Mouse (Mus musculus) testis, adult 2 months (tissue): ENCODE measurements at regions not wholly inside any gene's neighbourhood (a gene's known extent, or its start where the extent isn't known, plus 50 kb on each side); places are given as distances from the start of the nearest gene placed in this dataset.

ENCODE experiments used
- H3K27ac ChIP-seq: fragments of 200-500 bp; 2 replicates; pipeline ENCODE4 v1.5.1; 2012; ENCODE audit warnings: low read depth, low read length; ENCODE audit not compliant: control insufficient read depth, insufficient read depth
- H3K27me3 ChIP-seq: fragments of 200-500 bp; 2 replicates; pipeline ENCODE4 v1.6.1; 2012; ENCODE audit warnings: mild to moderate bottlenecking, low read length, moderate library complexity; ENCODE audit not compliant: control insufficient read depth, insufficient read depth
- H3K36me3 ChIP-seq: fragments of 200-500 bp; 2 replicates; pipeline ENCODE4 v1.6.1; 2012; ENCODE audit warnings: mild to moderate bottlenecking, low read length; ENCODE audit not compliant: control insufficient read depth, insufficient read depth
- H3K4me1 ChIP-seq: fragments of 200-500 bp; 2 replicates; pipeline ENCODE4 v1.6.1; 2012; ENCODE audit warnings: low read length; ENCODE audit not compliant: control insufficient read depth, insufficient read depth
- H3K4me3 ChIP-seq: fragments of 200-500 bp; 2 replicates; pipeline ENCODE4 v1.5.1; 2012; ENCODE audit warnings: low read depth, mild to moderate bottlenecking, low read length, moderate library complexity, mixed read lengths; ENCODE audit not compliant: control insufficient read depth
- CTCF ChIP-seq: fragments of 200-500 bp; IDR thresholded peaks from 2 replicates; pipeline ENCODE4 v1.5.1; 2012; ENCODE audit warnings: low read depth, mild to moderate bottlenecking, inconsistent platforms, low read length, moderate library complexity; ENCODE audit not compliant: control insufficient read depth, insufficient read depth, insufficient replicate concordance
- POLR2A ChIP-seq: fragments of 200-500 bp; IDR thresholded peaks from 2 replicates; pipeline ENCODE4 v1.6.1; 2012; ENCODE audit warnings: low read depth, mild to moderate bottlenecking, inconsistent platforms, low read length, moderate library complexity; ENCODE audit not compliant: control insufficient read depth

DNA sequence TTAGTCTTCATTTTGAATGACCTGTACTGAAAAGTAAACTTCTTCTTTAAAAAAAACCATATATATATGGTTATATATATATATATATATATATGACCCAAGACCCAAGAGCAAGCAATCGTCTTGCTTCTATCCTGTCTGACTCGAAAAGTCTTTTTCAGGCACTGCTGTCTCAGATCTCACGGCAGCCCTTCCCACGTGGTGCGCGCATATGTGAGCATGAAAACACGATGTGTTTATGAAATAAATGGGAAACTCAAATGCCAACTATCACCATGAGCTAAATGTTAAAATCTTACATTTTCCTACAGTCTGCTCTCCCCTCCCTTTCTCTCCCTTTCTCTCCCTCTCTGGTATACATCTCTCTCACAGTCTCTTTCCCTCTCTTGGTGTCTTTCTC, 1625.4 kb upstream of the Gm6569 start:
- Histone ChIP-seq H3K27ac (no peak overlapping the region), H3K36me3 (no peaks in the 10 kb centered on the region)
- TF ChIP-seq CTCF (no peak), POLR2A (no peak)

DNA sequence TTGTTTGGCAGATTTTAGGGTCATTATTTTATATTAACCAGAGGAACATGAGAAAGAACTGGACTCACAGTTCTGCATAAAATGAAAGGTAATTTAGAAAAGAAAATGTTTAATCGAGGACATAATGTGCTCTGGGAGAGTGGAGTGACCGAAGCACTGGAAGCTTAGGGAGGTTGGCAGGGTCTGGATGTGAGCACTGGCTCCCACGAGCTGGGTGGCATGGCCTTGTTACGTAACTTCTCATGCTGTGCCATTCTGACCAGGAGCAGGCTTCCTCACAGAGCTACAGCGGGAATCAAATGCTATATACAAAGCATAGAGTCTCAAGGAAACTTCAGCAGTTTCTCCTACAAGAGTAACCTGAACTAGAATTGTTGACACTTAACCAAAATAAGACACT, 1616.6 kb upstream of the Gm6569 start:
- Histone ChIP-seq H3K4me1 (no peaks in the 10 kb centered on the region), H3K27me3 (no peaks in the 10 kb centered on the region), H3K4me3 (no peak overlapping the region), H3K36me3 (no peaks in the 10 kb centered on the region), H3K27ac (no peak overlapping the region)
- TF ChIP-seq POLR2A, result no peak
- no peak for TF ChIP-seq CTCF

More for the DNA sequence above, 1625.4 kb upstream of the Gm6569 start:
- Histone ChIP-seq H3K4me3 (no peak overlapping the region), H3K27me3 (no peaks in the 10 kb centered on the region), H3K4me1 (no peaks in the 10 kb centered on the region)

DNA sequence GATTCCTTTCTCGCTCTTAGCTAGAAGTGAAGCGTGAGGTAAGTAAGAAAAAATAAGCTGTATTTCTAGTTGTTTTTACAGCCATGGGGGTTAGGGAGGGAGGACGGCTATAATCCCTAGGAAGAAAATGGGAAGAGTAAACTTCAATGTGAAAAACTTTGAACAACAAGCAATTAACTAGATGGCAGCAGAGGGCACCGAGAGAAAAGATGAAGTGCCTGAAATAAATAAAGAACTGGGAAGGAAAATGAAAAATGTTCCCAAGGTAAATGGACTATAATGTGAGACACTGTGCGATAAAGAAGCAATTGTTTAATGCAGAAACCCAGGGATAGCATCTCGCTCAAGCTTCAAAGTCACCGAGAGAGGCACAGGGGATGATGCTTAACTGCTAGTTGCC, 1614.4 kb upstream of the Gm6569 start:
- H3K27ac ChIP-seq, result no peak overlapping the region
- no peaks in the 10 kb centered on the region for H3K36me3 ChIP-seq
- TF ChIP-seq POLR2A (no peak), CTCF (no peak)
- H3K4me1 ChIP-seq, result no peaks in the 10 kb centered on the region
- H3K27me3 ChIP-seq, result no peaks in the 10 kb centered on the region
- H3K4me3 ChIP-seq, result no peak overlapping the region

DNA sequence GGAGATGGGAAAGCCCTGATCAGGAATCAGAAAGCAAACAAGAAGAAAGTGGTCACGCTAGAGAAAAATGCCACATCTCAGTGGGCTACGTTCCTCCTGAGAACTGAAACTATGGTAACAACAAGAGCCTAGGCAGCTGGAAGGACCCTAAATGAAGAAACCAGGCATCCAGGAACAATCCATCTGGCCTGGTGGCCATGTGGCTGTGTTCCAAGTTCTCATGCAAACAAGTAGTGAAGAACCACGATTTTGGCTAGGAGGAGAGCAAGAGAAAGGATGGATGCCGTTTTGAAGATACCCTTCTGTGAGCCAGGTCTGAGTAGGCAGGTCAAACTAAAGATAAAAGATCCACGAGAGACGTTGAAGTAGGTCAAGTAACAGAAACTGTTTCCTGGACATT, 1613.6 kb upstream of the Gm6569 start:
- H3K4me1 ChIP-seq, result no peaks in the 10 kb centered on the region
- H3K4me3 ChIP-seq, result no peak overlapping the region
- H3K36me3 ChIP-seq, result no peaks in the 10 kb centered on the region
- no peak for TF ChIP-seq POLR2A
- no peaks in the 10 kb centered on the region for H3K27me3 ChIP-seq
- H3K27ac ChIP-seq, result no peak overlapping the region

GRCm38 (mm10) chr15:72232355-72232754, 1602.0 kb upstream of the Gm6569 start:
- TF ChIP-seq POLR2A (no peak), CTCF (no peak)

GRCm38 (mm10) chr15:72264619-72265018, 1569.7 kb upstream of the Gm6569 start:
- no peaks in the 10 kb centered on the region for H3K4me1 ChIP-seq
- H3K4me3 ChIP-seq, result peak overlapping the region; percentile 55
- H3K27me3 ChIP-seq, result no peaks in the 10 kb centered on the region
- no peaks in the 10 kb centered on the region for H3K36me3 ChIP-seq
- no peak overlapping the region for H3K27ac ChIP-seq
- no peak for TF ChIP-seq POLR2A
- no peak for TF ChIP-seq CTCF

More at GRCm38 (mm10) chr15:72232355-72232754, 1602.0 kb upstream of the Gm6569 start:
- no peak overlapping the region for H3K4me3 ChIP-seq
- H3K27ac ChIP-seq, result no peak overlapping the region
- no peaks in the 10 kb centered on the region for H3K4me1 ChIP-seq
- H3K36me3 ChIP-seq, result no peaks in the 10 kb centered on the region
- no peaks in the 10 kb centered on the region for H3K27me3 ChIP-seq

GRCm38 (mm10) chr15:72283846-72284245, 1550.5 kb upstream of the Gm6569 start:
- TF ChIP-seq CTCF (no peak), POLR2A (no peak)
- no peak overlapping the region for H3K27ac ChIP-seq
- H3K4me1 ChIP-seq, result no peaks in the 10 kb centered on the region
- H3K36me3 ChIP-seq, result no peaks in the 10 kb centered on the region
- H3K27me3 ChIP-seq, result no peaks in the 10 kb centered on the region
- H3K4me3 ChIP-seq, result no peak overlapping the region

- H3K4me3 ChIP-seq, result no peak overlapping the region
- no peak overlapping the region for H3K27ac ChIP-seq
- no peaks in the 10 kb centered on the region for H3K36me3 ChIP-seq
- TF ChIP-seq CTCF, result no peak
- no peak for TF ChIP-seq POLR2A
- no peaks in the 10 kb centered on the region for H3K27me3 ChIP-seq
- H3K4me1 ChIP-seq, result no peaks in the 10 kb centered on the region
Observed at GRCm38 (mm10) chr15:72296648-72297047, 1537.7 kb upstream of the Gm6569 start.
